Mouse (Mus musculus) naive thymus-derived CD4-positive, alpha-beta T cell, adult 2 months (primary cell): ENCODE data around the gene Atxn7l3b.
"Not testable (repeated sequence)": the region's sequence is repeated elsewhere in the genome, so short reads cannot be mapped to it uniquely, and the experiment has no call there.

Source experiments
- DNase-seq: peaks from one replicate; pipeline ENCODE4 v3.0.0-alpha.2; 2011; ENCODE audit warnings: low read depth

Gene Atxn7l3b

GRCm38 (mm10) chr10:112928452-112929221 is at the start of gene Atxn7l3b:
Gene Atxn7l3b (minus strand): TSS chr10:112929001.
- DNase-seq, result peak; percentile 95

- DNase-seq, result no peak
Measured at GRCm38 (mm10) chr10:112977586-112977985, 48.8 kb upstream of the Atxn7l3b start.

GRCm38 (mm10) chr10:112973286-112974026 is 44.7 kb upstream of the Atxn7l3b start:
- no peak for DNase-seq

- no peak for DNase-seq
Measured at GRCm38 (mm10) chr10:112970002-112970589, 41.3 kb upstream of the Atxn7l3b start.

GRCm38 (mm10) chr10:112967578-112967977 is 38.8 kb upstream of the Atxn7l3b start:
- no peak for DNase-seq

- not testable (repeated sequence) for DNase-seq
Measured at GRCm38 (mm10) chr10:112962216-112962615, 33.4 kb upstream of the Atxn7l3b start.

GRCm38 (mm10) chr10:112954140-112954539 is 25.3 kb upstream of the Atxn7l3b start:
- no peak for DNase-seq

- no peak for DNase-seq
Measured at GRCm38 (mm10) chr10:112948453-112948852, 19.7 kb upstream of the Atxn7l3b start.

GRCm38 (mm10) chr10:112929222-112929615 is 418 bp upstream of the Atxn7l3b start:
- no peak for DNase-seq

- DNase-seq, result peak; percentile 9
Measured at GRCm38 (mm10) chr10:112926961-112927360, 1.8 kb downstream of the Atxn7l3b start.

- DNase-seq, result no peak
Measured at GRCm38 (mm10) chr10:112926271-112926670, 2.5 kb downstream of the Atxn7l3b start.

GRCm38 (mm10) chr10:112916575-112917190 is 12.1 kb downstream of the Atxn7l3b start:
- no peak for DNase-seq

GRCm38 (mm10) chr10:112900243-112900642 is 28.6 kb downstream of the Atxn7l3b start:
- no peak for DNase-seq

- DNase-seq, result no peak
Measured at GRCm38 (mm10) chr10:112899796-112900195, 29.0 kb downstream of the Atxn7l3b start.

- DNase-seq, result no peak
Measured at GRCm38 (mm10) chr10:112896636-112897035, 32.2 kb downstream of the Atxn7l3b start.

GRCm38 (mm10) chr10:112893622-112894252 is 35.1 kb downstream of the Atxn7l3b start:
- no peak for DNase-seq

- no peak for DNase-seq
Measured at GRCm38 (mm10) chr10:112884064-112884463, 44.7 kb downstream of the Atxn7l3b start.

- no peak for DNase-seq
Measured at GRCm38 (mm10) chr10:112883688-112884004, 45.2 kb downstream of the Atxn7l3b start.

GRCm38 (mm10) chr10:112882789-112883687 is 45.8 kb downstream of the Atxn7l3b start:
- no peak for DNase-seq

- DNase-seq, result no peak
Measured at GRCm38 (mm10) chr10:112882149-112882548, 46.7 kb downstream of the Atxn7l3b start.
